Mouse (Mus musculus) C2C12 (cell line): Measurements from ENCODE around the gene Zfp462. TPM values are rescaled to one million over a fixed set of nuclear protein-coding genes. Genes with fewer than 3 reads are reported as not detected.

Experiments
- H3K27me3 ChIP-seq: one replicate; pipeline ENCODE4 v1.6.1; 2011; ENCODE audit not compliant: control insufficient read depth, insufficient read depth, insufficient read length
- H3K36me3 ChIP-seq: one replicate; pipeline ENCODE4 v1.6.1; 2011; ENCODE audit not compliant: control insufficient read depth, insufficient read depth
- H3K4me3 ChIP-seq: one replicate; pipeline ENCODE4 v1.5.1; 2011; ENCODE audit warnings: mild to moderate bottlenecking, control low read depth; ENCODE audit not compliant: poor library complexity, insufficient read depth, severe bottlenecking
- H3K79me2 ChIP-seq: one replicate; pipeline ENCODE4 v1.6.1; 2011; ENCODE audit not compliant: control insufficient read depth, insufficient read depth
- H3K79me3 ChIP-seq: one replicate; pipeline ENCODE4 v1.6.1; 2011; ENCODE audit warnings: low read depth, control low read depth
- H3ac ChIP-seq: one replicate; pipeline ENCODE3; 2011; ENCODE audit warnings: low read depth; ENCODE audit not compliant: control insufficient read depth, insufficient read length
- CEBPB ChIP-seq: IDR thresholded peaks from one replicate; pipeline ENCODE4 v1.6.1; 2011; ENCODE audit warnings: low read depth, mild to moderate bottlenecking, control low read depth, moderate library complexity
- CTCF ChIP-seq: IDR thresholded peaks from one replicate; pipeline ENCODE4 v1.5.1; 2011; ENCODE audit not compliant: control insufficient read depth, insufficient read depth, insufficient read length
- FOSL1 ChIP-seq: IDR thresholded peaks from one replicate; pipeline ENCODE4 v1.8.0; 2011; ENCODE audit warnings: mild to moderate bottlenecking, low read length; ENCODE audit not compliant: poor library complexity, insufficient read depth, severe bottlenecking
- MAX ChIP-seq: IDR thresholded peaks from one replicate; pipeline ENCODE4 v1.6.1; 2011; ENCODE audit warnings: mild to moderate bottlenecking, control low read depth
- MYOD1 ChIP-seq: IDR thresholded peaks from one replicate; pipeline ENCODE4 v1.6.1; 2011; ENCODE audit warnings: low read depth; ENCODE audit not compliant: control insufficient read depth, insufficient read length
- MYOG ChIP-seq: IDR thresholded peaks from one replicate; pipeline ENCODE4 v1.6.1; 2011; ENCODE audit not compliant: control insufficient read depth, insufficient read length; ENCODE audit errors: extremely low read depth
- USF1 ChIP-seq: IDR thresholded peaks from one replicate; pipeline ENCODE4 v1.6.1; 2011; ENCODE audit warnings: low read depth, mild to moderate bottlenecking, control low read depth, moderate library complexity
- polyA plus RNA-seq: library from polyadenylated mRNA; unstranded; fragments of >200 nt; fragmentation: generic; extraction: Trizol; gene quantifications from one replicate; pipeline ENCODE4 v1.2.1, GENCODE M21; 2012; ENCODE audit warnings: missing spikeins

Zfp462 gene
- polyA plus RNA-seq, 1 experiment = 6.3 TPM

DNA sequence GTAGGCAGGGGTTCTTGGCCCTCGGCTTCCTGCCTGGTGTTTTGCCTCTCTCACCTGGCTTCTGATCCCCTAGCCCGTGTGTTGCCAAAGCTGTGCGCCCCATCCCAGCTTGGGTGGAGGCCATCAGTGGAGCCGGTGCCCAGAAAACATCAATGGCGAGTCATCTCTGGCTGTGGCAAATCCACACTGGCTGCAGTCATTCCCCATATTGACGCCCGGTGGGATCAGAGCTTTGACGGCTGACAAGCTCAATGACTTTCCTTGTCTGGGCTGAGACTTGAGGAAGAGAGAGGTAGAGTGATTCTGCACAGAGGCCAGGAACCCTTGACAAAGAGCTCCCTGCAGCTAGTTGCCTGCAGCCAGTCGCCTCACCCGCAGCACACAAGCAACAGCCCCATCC is 107.8 kb downstream of the Zfp462 start:
- Histone ChIP-seq H3K36me3 (peaks cover 43% of the 10 kb centered on the region), H3K4me3 (no peak overlapping the region), H3K79me2 (no peaks in the 10 kb centered on the region), H3K79me3 (no peaks in the 10 kb centered on the region), H3ac (no peak overlapping the region), H3K27me3 (no peaks in the 10 kb centered on the region)
- TF ChIP-seq MYOG (no peak), CTCF (no peak), MYOD1 (no peak), FOSL1 (no peak), USF1 (no peak), MAX (no peak), CEBPB (no peak)

DNA sequence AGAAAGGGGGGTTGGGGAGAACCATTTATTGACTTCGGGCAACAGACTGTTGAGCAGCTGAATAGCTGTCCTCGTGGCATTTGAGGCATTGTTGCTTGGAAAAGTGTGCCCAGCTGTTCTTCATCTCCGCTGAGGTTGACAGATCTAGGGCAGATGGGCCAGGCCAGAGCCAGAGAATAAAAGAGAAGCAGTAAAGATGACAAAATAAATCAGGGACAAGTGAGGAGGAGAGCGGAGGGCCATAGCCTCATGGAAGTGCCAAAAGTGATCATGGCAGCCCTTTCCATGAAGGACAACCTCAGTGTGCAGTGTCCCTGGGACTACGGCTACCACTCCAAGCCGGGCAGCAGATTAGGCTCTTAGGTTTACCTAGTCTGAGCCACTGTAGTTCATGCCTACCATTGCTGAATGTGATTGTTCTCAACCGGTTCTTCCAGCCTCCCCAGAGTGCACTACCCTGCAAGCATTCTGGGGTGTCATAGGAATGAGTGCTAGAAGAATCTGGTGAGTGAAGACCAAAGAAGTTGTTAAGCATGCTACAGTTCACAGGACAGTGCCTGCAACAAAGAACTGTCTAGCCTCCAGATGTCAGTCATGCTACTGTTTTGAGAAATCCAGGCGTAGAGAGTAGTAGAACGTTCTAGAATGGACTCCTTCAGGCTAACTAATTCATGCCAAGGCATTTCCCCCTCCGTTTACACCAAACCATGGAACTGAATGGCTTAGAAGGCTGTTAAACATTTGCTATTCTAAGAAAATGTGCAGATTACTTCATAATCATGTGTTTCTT is 113.0 kb downstream of the Zfp462 start:
- Histone ChIP-seq H3K79me3 (no peaks in the 10 kb centered on the region), H3ac (no peak overlapping the region), H3K79me2 (no peaks in the 10 kb centered on the region), H3K27me3 (no peaks in the 10 kb centered on the region), H3K4me3 (no peak overlapping the region), H3K36me3 (peaks cover 51% of the 10 kb centered on the region)
- TF ChIP-seq MYOD1 = no peak
- TF ChIP-seq USF1 = no peak
- no peak for TF ChIP-seq MAX

DNA sequence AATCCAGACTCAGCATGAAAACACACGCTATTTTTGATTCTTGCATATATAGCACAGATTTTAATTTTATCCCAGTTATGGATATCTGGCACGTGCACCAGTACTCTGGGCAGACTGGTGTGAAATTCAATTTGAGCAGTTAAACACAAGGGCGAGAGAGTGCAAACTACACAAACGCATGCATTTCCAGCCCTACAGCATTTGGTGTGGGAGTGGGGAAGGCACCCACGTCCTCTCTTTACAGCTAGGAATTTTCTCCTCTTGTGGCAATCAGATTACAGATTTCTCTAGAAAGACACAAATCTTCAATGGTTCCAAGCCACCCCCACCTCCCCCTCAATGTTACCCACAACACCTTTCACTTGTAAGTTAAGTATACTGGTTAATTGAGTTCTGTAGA is 114.1 kb downstream of the Zfp462 start:
- no peak overlapping the region for H3ac ChIP-seq
- H3K27me3 ChIP-seq = no peaks in the 10 kb centered on the region
- H3K79me3 ChIP-seq = no peaks in the 10 kb centered on the region
- no peak for TF ChIP-seq MYOG
- no peak for TF ChIP-seq MAX
- TF ChIP-seq FOSL1 = no peak
- TF ChIP-seq CEBPB = no peak
- no peak for TF ChIP-seq USF1
- no peak for TF ChIP-seq CTCF
- no peak for TF ChIP-seq MYOD1
- H3K79me2 ChIP-seq = no peaks in the 10 kb centered on the region
- no peak overlapping the region for H3K4me3 ChIP-seq
- H3K36me3 ChIP-seq = peaks cover 47% of the 10 kb centered on the region

- Histone ChIP-seq H3K36me3 (peaks cover 47% of the 10 kb centered on the region), H3K79me2 (no peaks in the 10 kb centered on the region), H3K27me3 (no peaks in the 10 kb centered on the region), H3K4me3 (no peak overlapping the region), H3K79me3 (no peaks in the 10 kb centered on the region), H3ac (no peak overlapping the region)
- TF ChIP-seq MAX (no peak), MYOG (no peak), FOSL1 (no peak), CTCF (no peak), CEBPB (no peak), MYOD1 (no peak), USF1 (no peak)
These were observed 121.7 kb downstream of the Zfp462 start for GRCm38 (mm10) chr4:55066341-55067170.

DNA sequence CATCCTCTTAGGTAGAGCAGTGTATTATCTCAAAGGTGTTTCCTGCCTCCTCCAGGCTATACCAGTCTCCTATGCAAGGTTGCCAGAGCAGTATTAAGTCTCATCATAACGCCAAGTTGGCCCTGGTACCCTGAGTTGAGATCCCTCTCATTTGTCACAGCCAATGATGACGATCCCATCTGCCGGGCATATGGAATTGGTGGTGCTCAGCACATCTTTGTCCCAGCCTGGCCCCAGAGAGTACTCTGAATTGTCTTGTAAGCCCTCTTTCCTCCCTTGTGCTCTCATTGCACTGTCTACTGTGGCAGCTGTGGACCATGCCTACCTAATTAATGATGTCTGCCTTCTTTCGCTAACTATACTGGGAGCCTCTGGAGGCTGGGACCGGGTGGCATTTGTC is 126.7 kb downstream of the Zfp462 start:
- no peak overlapping the region for H3ac ChIP-seq
- TF ChIP-seq MYOG = no peak
- no peak for TF ChIP-seq CTCF
- TF ChIP-seq MAX = no peak
- TF ChIP-seq USF1 = no peak
- TF ChIP-seq CEBPB = no peak
- TF ChIP-seq FOSL1 = no peak
- TF ChIP-seq MYOD1 = no peak
- H3K79me3 ChIP-seq = no peaks in the 10 kb centered on the region
- H3K27me3 ChIP-seq = no peaks in the 10 kb centered on the region
- no peak overlapping the region for H3K4me3 ChIP-seq
- no peaks in the 10 kb centered on the region for H3K79me2 ChIP-seq
- H3K36me3 ChIP-seq = peaks cover 47% of the 10 kb centered on the region
